Mouse (Mus musculus) thymus, adult 2 months (tissue): Measurements from ENCODE around the gene Nfkbib. TPM values are rescaled to one million over a fixed set of nuclear protein-coding genes. Genes with fewer than 3 reads are reported as not detected.

ENCODE experiments used
- DNase-seq: peaks from one replicate; pipeline ENCODE4 v3.0.0; 2021
- H3K27ac ChIP-seq: fragments of 200-500 bp; 2 replicates; pipeline ENCODE4 v1.5.1; 2012; ENCODE audit warnings: low read length, control low read depth; ENCODE audit not compliant: control insufficient read depth, insufficient read depth
- H3K27me3 ChIP-seq: fragments of 200-500 bp; 2 replicates; pipeline ENCODE4 v1.6.1; 2012; ENCODE audit warnings: mild to moderate bottlenecking, low read length, moderate library complexity, mixed read lengths; ENCODE audit not compliant: control insufficient read depth, insufficient read depth
- H3K36me3 ChIP-seq: fragments of 200-500 bp; 2 replicates; pipeline ENCODE4 v1.6.1; 2012; ENCODE audit warnings: mild to moderate bottlenecking, low read length, moderate library complexity; ENCODE audit not compliant: control insufficient read depth, insufficient read depth
- H3K4me1 ChIP-seq: fragments of 200-500 bp; replicated peaks from 2 replicates; pipeline ENCODE4 v1.6.1; 2012; ENCODE audit warnings: low read length; ENCODE audit not compliant: control insufficient read depth, insufficient read depth
- H3K4me3 ChIP-seq: fragments of 200-500 bp; 2 replicates; pipeline ENCODE4 v1.5.1; 2012; ENCODE audit warnings: mild to moderate bottlenecking, low read length, control low read depth, moderate library complexity; ENCODE audit not compliant: control insufficient read depth, insufficient read depth
- CTCF ChIP-seq: fragments of 200-500 bp; IDR thresholded peaks from 2 replicates; pipeline ENCODE4 v1.5.1; 2012; ENCODE audit warnings: mild to moderate bottlenecking, control low read depth, low read length, moderate library complexity, borderline replicate concordance; ENCODE audit not compliant: control insufficient read depth, poor library complexity, insufficient read depth; ENCODE audit errors: extremely low read depth
- POLR2A ChIP-seq: fragments of 200-500 bp; IDR thresholded peaks from 2 replicates; pipeline ENCODE4 v1.6.1; 2012; ENCODE audit warnings: mild to moderate bottlenecking, low read length, control low read depth, moderate library complexity; ENCODE audit not compliant: control insufficient read depth, poor library complexity, insufficient read depth; ENCODE audit errors: extremely low read depth
- WGBS: fragments of 180-500 bp; shearing (Covaris S2); methylation state at CpG from one replicate; pipeline ENCODE4 v1.1.7; 2018; 5-methylcytosine and 5-hydroxymethylcytosine counted together
- polyA plus RNA-seq: library from polyadenylated mRNA; depleted of rRNA; stranded (reverse); fragments of >200 nt; gene quantifications from 2 replicates; pipeline ENCODE4 v1.2.3, GENCODE M21; 2012

The Nfkbib gene
- polyA plus RNA-seq, 1 experiment = 75.5 TPM

DNA sequence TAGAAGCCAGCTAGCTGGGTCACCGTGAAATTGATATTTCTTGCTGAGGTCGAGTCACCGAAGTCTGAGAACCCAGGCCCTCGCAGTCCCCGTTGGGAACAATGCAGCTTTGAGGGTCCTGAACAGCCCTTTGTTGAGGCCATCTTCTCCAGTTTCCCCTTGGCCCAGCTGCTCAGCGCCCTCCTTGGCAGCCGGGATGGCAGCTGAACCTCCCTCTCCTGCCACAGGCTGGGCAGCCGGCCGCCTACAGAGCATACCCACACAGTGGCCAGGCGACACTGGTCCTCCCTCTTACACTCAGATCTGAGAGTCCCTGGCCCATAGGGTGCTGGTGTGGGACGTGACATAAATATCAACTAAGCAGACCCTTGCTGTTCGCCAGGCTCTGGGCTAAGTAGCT lies 6.9 kb upstream of the Nfkbib start:
- Histone ChIP-seq H3K4me1 (no peaks in the 10 kb centered on the region), H3K27me3 (no peaks in the 10 kb centered on the region), H3K4me3 (no peak overlapping the region), H3K27ac (no peak overlapping the region), H3K36me3 (no peaks in the 10 kb centered on the region)
- 96% methylated on average over 12 of the region's 12 CpGs for WGBS
- no peak for DNase-seq
- TF ChIP-seq CTCF (no peak), POLR2A (no peak)

DNA sequence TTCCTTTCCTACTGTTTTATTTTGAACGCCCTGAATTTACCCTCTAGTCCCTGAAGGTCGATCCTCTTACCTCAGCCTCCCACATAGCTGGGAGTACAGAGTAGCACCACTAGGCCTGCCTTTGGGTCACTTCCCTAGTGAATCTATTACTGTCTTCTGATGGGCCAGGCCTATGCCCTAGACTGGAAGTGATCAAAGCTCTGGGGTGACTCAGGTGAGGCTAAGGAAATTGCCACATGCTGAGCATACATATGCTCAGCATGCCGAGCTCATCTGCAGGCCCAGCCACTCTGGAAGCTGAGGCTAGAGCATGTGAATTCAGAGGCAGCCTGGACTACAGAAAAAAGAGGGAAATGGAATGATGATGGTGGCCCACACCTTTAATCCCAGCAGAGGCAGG lies 5.9 kb upstream of the Nfkbib start:
- Histone ChIP-seq H3K4me3 (no peak overlapping the region), H3K4me1 (no peaks in the 10 kb centered on the region), H3K27me3 (no peaks in the 10 kb centered on the region), H3K36me3 (no peaks in the 10 kb centered on the region), H3K27ac (no peak overlapping the region)
- WGBS = 95% methylated on average over 3 of the region's 3 CpGs
- no peak for TF ChIP-seq CTCF
- no peak for TF ChIP-seq POLR2A
- DNase-seq = no peak

DNA sequence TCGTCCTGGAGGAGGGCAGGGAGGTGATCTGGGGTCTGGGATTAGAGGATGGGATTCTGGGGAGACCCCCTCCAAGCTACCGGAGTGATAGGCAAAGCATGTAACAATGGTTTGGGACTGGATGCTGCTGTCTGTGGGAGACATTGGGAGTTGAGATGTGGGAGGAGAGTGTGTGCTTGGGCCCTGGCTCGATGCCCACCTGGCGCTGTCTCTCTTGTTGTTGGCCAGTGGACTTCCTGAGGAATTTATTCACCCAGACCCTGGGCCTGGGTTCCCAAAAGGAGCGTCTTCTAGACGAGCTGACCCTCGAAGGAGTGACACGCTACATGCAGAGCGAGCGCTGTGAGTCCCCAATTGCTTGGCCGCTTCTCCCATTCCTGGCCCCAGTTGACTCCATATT lies 4.6 kb upstream of the Nfkbib start:
- Histone ChIP-seq H3K27me3 (no peaks in the 10 kb centered on the region), H3K4me1 (peaks cover 10% of the 10 kb centered on the region), H3K27ac (no peak overlapping the region), H3K36me3 (no peaks in the 10 kb centered on the region), H3K4me3 (no peak overlapping the region)
- WGBS = 95% methylated on average over 11 of the region's 11 CpGs
- DNase-seq = no peak
- TF ChIP-seq POLR2A (no peak), CTCF (no peak)

DNA sequence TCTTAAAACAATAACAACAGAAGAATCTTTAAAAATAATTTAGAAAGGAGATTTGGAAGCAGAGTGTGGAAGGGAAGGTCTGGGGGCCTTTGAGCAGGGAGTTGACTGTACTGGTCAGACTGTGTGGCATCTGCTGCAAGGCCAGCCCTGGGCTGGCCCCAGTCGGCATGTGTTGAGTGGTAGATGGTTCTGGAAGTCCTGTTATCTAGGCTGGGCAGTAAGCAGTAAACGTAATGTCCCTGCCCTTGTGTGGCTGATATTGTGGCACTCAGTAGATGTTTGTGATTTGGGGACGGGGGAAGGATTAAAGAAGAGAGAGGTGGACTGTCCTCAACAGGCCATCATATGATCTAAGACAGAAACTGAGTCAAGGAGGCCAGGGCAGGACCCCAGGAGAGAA lies 3.0 kb upstream of the Nfkbib start:
- TF ChIP-seq POLR2A (no peak), CTCF (no peak)
- Histone ChIP-seq H3K27ac (no peak overlapping the region), H3K4me1 (peaks cover 14% of the 10 kb centered on the region), H3K27me3 (no peaks in the 10 kb centered on the region), H3K36me3 (no peaks in the 10 kb centered on the region), H3K4me3 (no peak overlapping the region)
- no peak for DNase-seq
- WGBS = 96% methylated on average over 3 of the region's 3 CpGs

DNA sequence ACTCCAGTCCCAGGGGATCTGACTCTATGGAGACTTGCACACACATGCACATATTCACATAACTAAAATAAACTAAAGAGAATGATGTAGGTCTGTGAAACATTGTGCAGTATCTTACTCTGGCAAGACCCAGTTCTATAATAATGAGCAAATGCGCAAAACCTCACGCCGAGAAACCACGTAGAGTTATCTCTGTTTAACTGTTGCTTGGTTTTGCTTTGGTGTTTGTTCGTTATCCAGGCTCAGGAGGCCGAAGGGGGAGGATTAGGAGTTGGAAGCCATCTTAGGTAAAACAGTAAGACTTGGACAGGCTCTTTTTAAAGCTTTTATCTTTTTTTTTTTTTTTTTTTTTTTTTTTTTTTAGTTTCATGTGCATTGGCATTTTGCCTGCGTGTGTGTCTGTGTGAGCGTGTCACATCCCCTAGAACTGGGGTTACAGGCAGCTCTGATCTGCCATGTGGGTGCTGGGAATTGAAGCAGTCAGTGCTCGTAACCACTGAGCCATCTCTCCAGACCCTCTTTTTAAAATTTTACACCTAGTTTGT lies 2.2 kb upstream of the Nfkbib start:
- no peak for DNase-seq
- Histone ChIP-seq H3K4me3 (no peak overlapping the region), H3K27ac (no peak overlapping the region), H3K4me1 (peaks cover 16% of the 10 kb centered on the region), H3K36me3 (no peaks in the 10 kb centered on the region), H3K27me3 (no peaks in the 10 kb centered on the region)
- WGBS = 84% methylated on average over 9 of the region's 9 CpGs
- TF ChIP-seq CTCF (no peak), POLR2A (no peak)

DNA sequence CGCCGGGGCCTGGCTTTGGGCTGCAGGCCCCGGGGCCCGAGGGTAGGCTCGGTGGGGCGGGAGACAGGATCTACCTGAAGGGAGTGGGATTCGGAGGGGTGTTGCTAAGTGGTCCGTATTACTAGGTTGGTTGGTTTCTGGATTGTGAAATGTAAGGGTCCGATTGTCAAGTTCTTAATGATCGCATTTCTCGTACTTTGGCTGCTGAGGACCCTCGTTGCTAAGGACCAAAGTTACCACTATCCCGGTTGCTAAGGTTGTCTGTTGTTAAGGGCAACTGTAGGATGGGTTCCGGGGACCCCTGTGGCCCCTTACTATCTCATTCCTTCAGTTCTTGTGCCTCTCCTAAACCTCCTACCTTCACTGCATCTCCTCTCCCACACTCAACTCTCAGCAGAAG lies 402 bp downstream of the Nfkbib start:
- TF ChIP-seq POLR2A = no peak
- DNase-seq = no peak
- H3K27me3 ChIP-seq = no peaks in the 10 kb centered on the region
- no peak overlapping the region for H3K27ac ChIP-seq
- H3K4me3 ChIP-seq = peak overlapping the region; percentile 35
- H3K36me3 ChIP-seq = no peaks in the 10 kb centered on the region
- WGBS = 7% methylated on average over 14 of the region's 14 CpGs
- H3K4me1 ChIP-seq = peaks cover 16% of the 10 kb centered on the region
